Mouse (Mus musculus) MEL (cell line): ENCODE measurements around the gene Cep41. TPM values are rescaled to one million over a fixed set of nuclear protein-coding genes. Genes with fewer than 3 reads are reported as not detected.

Experiments used
- DNase-seq: peaks from one replicate; pipeline ENCODE4 v3.0.0; 2011; ENCODE audit warnings: low read depth, low spot score
- H3K27ac ChIP-seq: 2 replicates; pipeline ENCODE4 v1.5.1; 2012; ENCODE audit warnings: low read depth, mild to moderate bottlenecking, control low read depth, low read length, moderate library complexity; ENCODE audit not compliant: control insufficient read depth
- H3K27me3 ChIP-seq, 2 experiments: fragments of 150-350 bp in 1 of 2; sonication (generic) in 1 of 2; 2 replicates each; pipeline ENCODE4 v1.6.1; 2012; ENCODE audit warnings: low read length in 2 of 2, mild to moderate bottlenecking in 2 of 2, improper control_type of control experiment in 1 of 2, moderate library complexity in 1 of 2; ENCODE audit not compliant: insufficient read depth in 2 of 2, control insufficient read depth in 1 of 2
- H3K36me3 ChIP-seq, 2 experiments: 2 replicates each; pipeline ENCODE4 v1.6.1; 2012 to 2014; ENCODE audit warnings: low read length in 2 of 2, improper control_type of control experiment in 1 of 2, inconsistent platforms in 1 of 2, mild to moderate bottlenecking in 1 of 2; ENCODE audit not compliant: insufficient read depth in 2 of 2, control insufficient read depth in 1 of 2
- H3K4me1 ChIP-seq, 2 experiments: fragments of 150-350 bp in 1 of 2; sonication (generic) in 1 of 2; 2 replicates each; pipeline ENCODE4 v1.6.1; 2012; ENCODE audit warnings: low read length in 2 of 2, improper control_type of control experiment in 1 of 2, mild to moderate bottlenecking in 1 of 2; ENCODE audit not compliant: insufficient read depth in 2 of 2, control insufficient read depth in 1 of 2
- H3K4me3 ChIP-seq, 2 experiments: fragments of 150-350 bp in 1 of 2; sonication (generic) in 1 of 2; 2 replicates each; pipeline ENCODE4 v1.5.1; 2012; ENCODE audit warnings: low read depth in 2 of 2, low read length in 2 of 2, mild to moderate bottlenecking in 2 of 2, moderate library complexity in 2 of 2, control low read depth in 1 of 2, improper control_type of control experiment in 1 of 2; ENCODE audit not compliant: control insufficient read depth in 1 of 2, insufficient read depth in 1 of 2
- H3K79me2 ChIP-seq: 2 replicates; pipeline ENCODE4 v1.6.1; 2012; ENCODE audit warnings: mild to moderate bottlenecking, low read length, moderate library complexity; ENCODE audit not compliant: control insufficient read depth, poor library complexity, insufficient read depth
- H3K9ac ChIP-seq: 2 replicates; pipeline ENCODE4 v1.6.1; 2012; ENCODE audit warnings: low read depth, mild to moderate bottlenecking, control low read depth, low read length, moderate library complexity; ENCODE audit not compliant: control insufficient read depth, poor library complexity, severe bottlenecking
- H3K9me3 ChIP-seq: fragments of 150-350 bp; sonication (generic); replicated peaks from 2 replicates; pipeline ENCODE4 v1.6.1; 2012; ENCODE audit warnings: mild to moderate bottlenecking, low read length, improper control_type of control experiment, moderate library complexity; ENCODE audit not compliant: insufficient read depth
- ELF1 ChIP-seq: IDR thresholded peaks from 2 replicates; pipeline ENCODE4 v1.6.1; 2014; ENCODE audit warnings: low read depth, mild to moderate bottlenecking, inconsistent platforms, low read length, improper control_type of control experiment, moderate library complexity
- EP300 ChIP-seq, 2 experiments: IDR thresholded peaks; 2 replicates each; pipeline ENCODE4 v1.6.1; 2011; ENCODE audit warnings: improper control_type of control experiment in 2 of 2, low read length in 2 of 2, low read depth in 1 of 2, mild to moderate bottlenecking in 1 of 2
- GATA1 ChIP-seq: IDR thresholded peaks from 2 replicates; pipeline ENCODE4 v1.6.1; 2011; ENCODE audit warnings: low read depth, low read length, improper control_type of control experiment
- HCFC1 ChIP-seq: IDR thresholded peaks from 2 replicates; pipeline ENCODE4 v1.6.1; 2012; ENCODE audit warnings: low read depth, mild to moderate bottlenecking, inconsistent platforms, low read length, improper control_type of control experiment, moderate library complexity
- KAT2A ChIP-seq: conservative IDR thresholded peaks from 2 replicates; pipeline ENCODE4 v1.6.1; 2012; ENCODE audit warnings: low read depth, low read length, improper control_type of control experiment, inconsistent platforms
- MAFK ChIP-seq: IDR thresholded peaks from 2 replicates; pipeline ENCODE4 v1.6.1; 2011; ENCODE audit warnings: low read depth, mild to moderate bottlenecking, low read length, improper control_type of control experiment, borderline replicate concordance
- MAX ChIP-seq: IDR thresholded peaks from 2 replicates; pipeline ENCODE4 v1.6.1; 2011; ENCODE audit warnings: low read length, improper control_type of control experiment
- MAZ ChIP-seq: IDR thresholded peaks from 2 replicates; pipeline ENCODE4 v1.6.1; 2012; ENCODE audit warnings: low read depth, mild to moderate bottlenecking, inconsistent platforms, low read length, improper control_type of control experiment
- MEF2A ChIP-seq: IDR thresholded peaks from 2 replicates; pipeline ENCODE4 v1.6.1; 2014; ENCODE audit warnings: low read depth, mild to moderate bottlenecking, inconsistent platforms, low read length, improper control_type of control experiment; ENCODE audit not compliant: poor library complexity, insufficient replicate concordance, severe bottlenecking; ENCODE audit errors: extremely low read depth
- MYB ChIP-seq: IDR thresholded peaks from 2 replicates; pipeline ENCODE4 v1.6.1; 2011; ENCODE audit warnings: mild to moderate bottlenecking, low read depth, low read length, improper control_type of control experiment
- NELFE ChIP-seq: IDR thresholded peaks from 2 replicates; pipeline ENCODE4 v1.6.1; 2011; ENCODE audit warnings: low read depth, low read length, improper control_type of control experiment
- POLR2A ChIP-seq, 2 experiments: IDR thresholded peaks; 2 replicates each; pipeline ENCODE4 v1.6.1; 2011 to 2012; ENCODE audit warnings: low read length in 2 of 2, mild to moderate bottlenecking in 2 of 2, control low read depth in 1 of 2, improper control_type of control experiment in 1 of 2, low read depth in 1 of 2, moderate library complexity in 1 of 2; ENCODE audit not compliant: control insufficient read depth in 1 of 2, insufficient read depth in 1 of 2, poor library complexity in 1 of 2
- POLR2AphosphoS2 ChIP-seq: IDR thresholded peaks from 2 replicates; pipeline ENCODE4 v1.6.1; 2011; ENCODE audit warnings: low read length, improper control_type of control experiment
- RAD21 ChIP-seq: IDR thresholded peaks from 2 replicates; pipeline ENCODE4 v1.6.1; 2011; ENCODE audit warnings: mild to moderate bottlenecking, low read depth, low read length, improper control_type of control experiment
- RCOR1 ChIP-seq: IDR thresholded peaks from 2 replicates; pipeline ENCODE4 v1.6.1; 2012; ENCODE audit warnings: low read depth, mild to moderate bottlenecking, inconsistent platforms, low read length, improper control_type of control experiment
- SMC3 ChIP-seq: IDR thresholded peaks from 2 replicates; pipeline ENCODE4 v1.6.1; 2011; ENCODE audit warnings: low read depth, low read length, improper control_type of control experiment
- TAL1 ChIP-seq: IDR thresholded peaks from 2 replicates; pipeline ENCODE4 v1.6.1; 2012; ENCODE audit warnings: mild to moderate bottlenecking, inconsistent platforms, low read length, moderate library complexity, mixed read lengths
- TCF12 ChIP-seq: IDR thresholded peaks from 2 replicates; pipeline ENCODE4 v1.6.1; 2014; ENCODE audit warnings: low read depth, mild to moderate bottlenecking, inconsistent platforms, low read length, improper control_type of control experiment, moderate library complexity
- ZC3H11A ChIP-seq: IDR thresholded peaks from 2 replicates; pipeline ENCODE4 v1.6.1; 2012; ENCODE audit warnings: low read depth, mild to moderate bottlenecking, inconsistent platforms, low read length, improper control_type of control experiment
- ZMIZ1 ChIP-seq: IDR thresholded peaks from 2 replicates; pipeline ENCODE4 v1.6.1; 2012; ENCODE audit warnings: low read depth, mild to moderate bottlenecking, inconsistent platforms, low read length, improper control_type of control experiment, moderate library complexity
- ZNF384 ChIP-seq: IDR thresholded peaks from 2 replicates; pipeline ENCODE4 v1.6.1; 2012; ENCODE audit warnings: low read depth, mild to moderate bottlenecking, inconsistent platforms, low read length, improper control_type of control experiment
- polyA plus RNA-seq, 2 experiments: library from polyadenylated mRNA; stranded (reverse) in 1 of 2; unstranded in 1 of 2; fragments of >175 nt in 1 of 2; fragments of >200 nt in 1 of 2; gene quantifications; 2 replicates each; pipeline versions ENCODE4 v1.2.1 to v1.2.4; 2012; ENCODE audit warnings: low replicate concordance in 2 of 2, low read depth in 1 of 2; ENCODE audit not compliant: insufficient read length in 2 of 2, insufficient read depth in 1 of 2, missing spikeins in 1 of 2
- total RNA-seq: library from RNA; depleted of rRNA; stranded (reverse); fragments of 300-350 nt; gene quantifications from 2 replicates; pipeline ENCODE4 v1.2.3, GENCODE M21; 2012

Cep41 gene
- total and polyA plus RNA-seq, 3 experiments: 9.8 to 12.0 TPM; not detected in 1

GRCm38 (mm10) chr6:30617020-30617958 lies 76.3 kb downstream of the Cep41 start:
- H3K4me1 ChIP-seq: peaks cover 0 to 4% of the 10 kb centered on the region in 2 experiments; a peak in 1 of 4 replicates
- peaks cover 0 to 1% of the 10 kb centered on the region in 2 experiments; a peak in 1 of 4 replicates for H3K27me3 ChIP-seq
- DNase-seq: peak; percentile 19

GRCm38 (mm10) chr6:30616491-30616941 lies 77.0 kb downstream of the Cep41 start:
- H3K27me3 ChIP-seq: peaks cover 0 to 2% of the 10 kb centered on the region in 2 experiments; a peak in 1 of 4 replicates

More at GRCm38 (mm10) chr6:30617020-30617958, 76.3 kb downstream of the Cep41 start:
- Histone ChIP-seq H3K79me2 (no peaks in the 10 kb centered on the region), H3K27ac (no peak overlapping the region), H3K36me3 (0 out of 4 replicates have a peak, but pooled peaks cover 0 to 2% of the 10 kb centered on the region in 2 experiments), H3K9ac (no peak overlapping the region), H3K4me3 (no peak overlapping the region), H3K9me3 (no peaks in the 10 kb centered on the region)
- no peak for TF ChIP-seq POLR2AphosphoS2
- no peak for TF ChIP-seq TCF12
- TF ChIP-seq MAZ: no peak
- no peak for TF ChIP-seq TAL1
- TF ChIP-seq ZNF384: no peak
- TF ChIP-seq ELF1: no peak
- no peak for TF ChIP-seq MYB
- no peak for TF ChIP-seq MAFK
- TF ChIP-seq KAT2A: no peak
- TF ChIP-seq POLR2A (IDR thresholded peaks at IDR 0.05; ENCODE audit: control insufficient read depth in 1 of 2, insufficient read depth in 1 of 2, low read depth in 1 of 2, low read length in 2 of 2, poor library complexity in 1 of 2): no peak

GRCm38 (mm10) chr6:30615741-30616140 lies 77.8 kb downstream of the Cep41 start:
- Histone ChIP-seq H3K9ac (no peak overlapping the region), H3K27ac (no peak overlapping the region), H3K4me1 (peaks cover 0 to 4% of the 10 kb centered on the region in 2 experiments; a peak in 1 of 4 replicates), H3K27me3 (peaks cover 0 to 2% of the 10 kb centered on the region in 2 experiments; a peak in 1 of 4 replicates)
- DNase-seq: no peak
- TF ChIP-seq RAD21: no peak
- TF ChIP-seq ZC3H11A: no peak
- TF ChIP-seq ZMIZ1: no peak
- TF ChIP-seq MAX: no peak
- TF ChIP-seq SMC3: no peak
- no peak for TF ChIP-seq NELFE
- TF ChIP-seq HCFC1: no peak
- no peak for TF ChIP-seq MEF2A
- no peak for TF ChIP-seq KAT2A
- no peak for TF ChIP-seq GATA1
- TF ChIP-seq POLR2AphosphoS2: no peak
- TF ChIP-seq RCOR1: no peak
- TF ChIP-seq EP300 (IDR thresholded peaks at IDR 0.05; ENCODE audit: low read depth in 1 of 2, low read length in 2 of 2): no peak
- TF ChIP-seq MYB: no peak
- TF ChIP-seq, all 39 proteins: peak for 0
- no peak overlapping the region for H3K4me3 ChIP-seq
- H3K79me2 ChIP-seq: no peaks in the 10 kb centered on the region
- H3K36me3 ChIP-seq: 0 out of 4 replicates have a peak, but pooled peaks cover 0 to 2% of the 10 kb centered on the region in 2 experiments
- H3K9me3 ChIP-seq: no peaks in the 10 kb centered on the region

More at GRCm38 (mm10) chr6:30616491-30616941, 77.0 kb downstream of the Cep41 start:
- no peak overlapping the region for H3K4me3 ChIP-seq
- TF ChIP-seq RCOR1 (no peak), EP300 (IDR thresholded peaks at IDR 0.05; ENCODE audit: low read depth in 1 of 2, low read length in 2 of 2) (peak in 1 of 2 experiments; percentile 17; a peak in 1 of 4 replicates)
- H3K9ac ChIP-seq: no peak overlapping the region
- no peak overlapping the region for H3K27ac ChIP-seq
- H3K36me3 ChIP-seq: 0 out of 4 replicates have a peak, but pooled peaks cover 0 to 2% of the 10 kb centered on the region in 2 experiments
- peaks cover 0 to 4% of the 10 kb centered on the region in 2 experiments; a peak in 1 of 4 replicates for H3K4me1 ChIP-seq
- no peaks in the 10 kb centered on the region for H3K9me3 ChIP-seq
- peak; percentile 56 for DNase-seq
- no peaks in the 10 kb centered on the region for H3K79me2 ChIP-seq
